Mouse (Mus musculus) heart, adult 2 months (tissue): ENCODE measurements around the gene C87436. TPM values are rescaled to one million over a fixed set of nuclear protein-coding genes. Genes with fewer than 3 reads are reported as not detected.
A peak's percentile ranks its signal among the peaks of the same experiment; 100 is the strongest.

Experiments used
- DNase-seq, 2 experiments: peaks; one replicate each; pipeline ENCODE4 v3.0.0; 2021
- H3K27ac ChIP-seq: fragments of 200-600 bp; 2 replicates; pipeline ENCODE4 v1.8.1; 2022
- H3K27me3 ChIP-seq: fragments of 200-500 bp; 2 replicates; pipeline ENCODE4 v1.6.1; 2012; ENCODE audit warnings: mild to moderate bottlenecking, low read length, inconsistent platforms, mixed read lengths; ENCODE audit not compliant: control insufficient read depth, insufficient read depth
- H3K36me3 ChIP-seq: fragments of 200-500 bp; 2 replicates; pipeline ENCODE4 v1.6.1; 2012; ENCODE audit warnings: low read length, inconsistent platforms; ENCODE audit not compliant: control insufficient read depth, insufficient read depth
- H3K4me1 ChIP-seq: fragments of 200-500 bp; 2 replicates; pipeline ENCODE4 v1.6.1; 2011; ENCODE audit warnings: low read length; ENCODE audit not compliant: control insufficient read depth, insufficient read depth
- H3K4me3 ChIP-seq: fragments of 200-600 bp; 2 replicates; pipeline ENCODE4 v1.8.1; 2022
- H3K79me2 ChIP-seq: fragments of 200-500 bp; replicated peaks from 2 replicates; pipeline ENCODE4 v1.6.1; 2012; ENCODE audit warnings: mild to moderate bottlenecking, inconsistent platforms, low read length, moderate library complexity, mixed read lengths; ENCODE audit not compliant: control insufficient read depth, insufficient read depth
- H3K9ac ChIP-seq: fragments of 200-500 bp; 2 replicates; pipeline ENCODE4 v1.6.1; 2012; ENCODE audit warnings: low read depth, mild to moderate bottlenecking, control low read depth, inconsistent platforms, low read length, mixed read lengths
- CTCF ChIP-seq: fragments of 200-600 bp; IDR thresholded peaks from 2 replicates; pipeline ENCODE4 v1.8.1; 2022; ENCODE audit warnings: antibody characterized with exemption, mild to moderate bottlenecking, moderate library complexity
- EP300 ChIP-seq: fragments of 200-500 bp; IDR thresholded peaks from 2 replicates; pipeline ENCODE4 v1.6.1; 2011; ENCODE audit warnings: low read depth, low read length, control low read depth; ENCODE audit not compliant: insufficient read depth
- POLR2A ChIP-seq: fragments of 200-500 bp; IDR thresholded peaks from 2 replicates; pipeline ENCODE4 v1.6.1; 2011; ENCODE audit warnings: mild to moderate bottlenecking, low read depth, low read length, control low read depth; ENCODE audit not compliant: insufficient read depth
- WGBS: fragments of 180-500 bp; shearing (Covaris S2); methylation state at CpG from one replicate; pipeline ENCODE4 v1.1.7; 2018; 5-methylcytosine and 5-hydroxymethylcytosine counted together
- intact Hi-C: fragments of 180-260 bp; cut with DNase I; formaldehyde crosslinking; loops from one replicate; pipeline ENCODE4 v1.15.1; 2025
- polyA plus RNA-seq: library from polyadenylated mRNA; depleted of rRNA; stranded (reverse); fragments of >200 nt; gene quantifications from 2 replicates; pipeline ENCODE4 v1.2.3, GENCODE M21; 2012; rRNA removed
- total RNA-seq, 2 experiments: library from RNA; stranded (reverse); gene quantifications; 2 replicates each; pipeline ENCODE4 v1.2.3; 2021

Gene C87436
- total and polyA plus RNA-seq, 3 experiments = 8.6 to 11.0 (median 8.9) TPM

GRCm38 (mm10) chr6:86509866-86510200 is 71.7 kb downstream of the C87436 start:
- DNase-seq = no peak

GRCm38 (mm10) chr6:86510979-86511378 is 72.8 kb downstream of the C87436 start:
- H3K4me1 ChIP-seq = no peaks in the 10 kb centered on the region
- H3K79me2 ChIP-seq = no peaks in the 10 kb centered on the region
- no peaks in the 10 kb centered on the region for H3K27me3 ChIP-seq
- intact Hi-C loops = no loop called here
- no peak overlapping the region for H3K9ac ChIP-seq
- WGBS = 64% methylated on average over 4 of the region's 4 CpGs
- TF ChIP-seq EP300 = no peak
- no peak for TF ChIP-seq CTCF
- no peak overlapping the region for H3K4me3 ChIP-seq
- no peak for DNase-seq
- H3K36me3 ChIP-seq = no peaks in the 10 kb centered on the region
- H3K27ac ChIP-seq = no peak overlapping the region

More at GRCm38 (mm10) chr6:86509866-86510200, 71.7 kb downstream of the C87436 start:
- H3K4me3 ChIP-seq = no peak overlapping the region
- no peaks in the 10 kb centered on the region for H3K27me3 ChIP-seq
- intact Hi-C loops = no loop called here
- no peak overlapping the region for H3K9ac ChIP-seq
- H3K4me1 ChIP-seq = no peaks in the 10 kb centered on the region
- H3K27ac ChIP-seq = no peak overlapping the region
- no peaks in the 10 kb centered on the region for H3K36me3 ChIP-seq
- no peaks in the 10 kb centered on the region for H3K79me2 ChIP-seq
- no peak for TF ChIP-seq CTCF
- no peak for TF ChIP-seq EP300
- no peak for TF ChIP-seq POLR2A
- WGBS = 30% methylated on average over 3 of the region's 3 CpGs

GRCm38 (mm10) chr6:86513296-86513695 is 75.1 kb downstream of the C87436 start:
- DNase-seq = no peak
- intact Hi-C loops = no loop called here
- TF ChIP-seq CTCF (no peak), EP300 (no peak), POLR2A (no peak)
- Histone ChIP-seq H3K36me3 (no peaks in the 10 kb centered on the region), H3K4me1 (no peaks in the 10 kb centered on the region), H3K27ac (no peak overlapping the region), H3K9ac (no peak overlapping the region), H3K79me2 (no peaks in the 10 kb centered on the region), H3K27me3 (no peaks in the 10 kb centered on the region), H3K4me3 (no peak overlapping the region)
- 80% methylated on average over 4 of the region's 4 CpGs for WGBS

GRCm38 (mm10) chr6:86516021-86516420 is 77.8 kb downstream of the C87436 start:
- intact Hi-C loops = no loop called here
- DNase-seq = peak; percentile 42 to 58
- WGBS = 50% methylated on average over 1 of the region's 1 CpGs
- Histone ChIP-seq H3K27me3 (no peaks in the 10 kb centered on the region), H3K79me2 (no peaks in the 10 kb centered on the region), H3K4me1 (no peaks in the 10 kb centered on the region), H3K27ac (peak overlapping the region; percentile 96), H3K4me3 (peak overlapping the region; percentile 53), H3K9ac (peak overlapping the region; percentile 82), H3K36me3 (no peaks in the 10 kb centered on the region)
- TF ChIP-seq POLR2A = peak; percentile 83
- no peak for TF ChIP-seq CTCF
- 0 out of 2 replicates have a peak, but pooled peaks have one; percentile 44 for TF ChIP-seq EP300

GRCm38 (mm10) chr6:86519767-86520345 is 81.7 kb downstream of the C87436 start:
- TF ChIP-seq POLR2A (no peak), EP300 (no peak)
- intact Hi-C loops = no loop called here
- H3K27me3 ChIP-seq = no peaks in the 10 kb centered on the region
- DNase-seq = no peak
- H3K9ac ChIP-seq = no peak overlapping the region
- peaks cover 4% of the 10 kb centered on the region for H3K4me1 ChIP-seq
- peaks cover 8% of the 10 kb centered on the region for H3K36me3 ChIP-seq
- H3K79me2 ChIP-seq = peaks cover 4% of the 10 kb centered on the region
- H3K4me3 ChIP-seq = no peak overlapping the region
- no peak overlapping the region for H3K27ac ChIP-seq
- WGBS = 69% methylated on average over 3 of the region's 3 CpGs

- H3K27me3 ChIP-seq = no peaks in the 10 kb centered on the region
- no peak overlapping the region for H3K4me3 ChIP-seq
- TF ChIP-seq POLR2A (peak; percentile 32; the same call in 1 of the 2 replicates), CTCF (no peak)
- WGBS = 90% methylated on average over 5 of the region's 5 CpGs
- no peak for DNase-seq
- intact Hi-C loops = no loop called here
- H3K4me1 ChIP-seq = peaks cover 4% of the 10 kb centered on the region
- H3K9ac ChIP-seq = no peak overlapping the region
- H3K79me2 ChIP-seq = peaks cover 9% of the 10 kb centered on the region
- H3K27ac ChIP-seq = no peak overlapping the region
- H3K36me3 ChIP-seq = peaks cover 8% of the 10 kb centered on the region
Measured at GRCm38 (mm10) chr6:86522001-86522911, 84.1 kb downstream of the C87436 start.

Other genes with a start within 250 kb of the C87436 start
- gene Tgfa, start 243.2 kb upstream of the C87436 start, total RNA-seq = 1 to 10 TPM; 1.0 to 1.6 TPM
- gene Tgfa, start 243.2 kb upstream of the C87436 start, polyA plus RNA-seq = 0.80 and 1.0 TPM in 2 replicates
- 10 to 100 TPM; 29.3 TPM for gene Fam136a, start 72.7 kb upstream of the C87436 start, total RNA-seq
- 15.8 and 22.7 TPM in 2 replicates for gene Fam136a, start 72.7 kb upstream of the C87436 start, polyA plus RNA-seq
- gene Snrpg, start 67.1 kb upstream of the C87436 start, total RNA-seq = 10 to 100 TPM; 41.9 to 42.0 TPM
- 22.7 and 32.3 TPM in 2 replicates for gene Snrpg, start 67.1 kb upstream of the C87436 start, polyA plus RNA-seq
- 10 to 100 TPM; 69.6 to 82.5 TPM for gene Pcyox1, start 41.2 kb upstream of the C87436 start, total RNA-seq
- gene Pcyox1, start 41.2 kb upstream of the C87436 start, polyA plus RNA-seq = 30.3 and 55.6 TPM in 2 replicates
- 10 to 100 TPM; 22.4 to 23.7 TPM for gene Tia1, start 34.2 kb upstream of the C87436 start, total RNA-seq
- 13.1 and 27.9 TPM in 2 replicates for gene Tia1, start 34.2 kb upstream of the C87436 start, polyA plus RNA-seq
- gene Gm44790, start 11.7 kb upstream of the C87436 start, total RNA-seq = not detected
- gene Gm44790, start 11.7 kb upstream of the C87436 start, polyA plus RNA-seq = not detected in 2 replicates
- 100 to 1,000 TPM; 155 to 164 TPM for gene Pcbp1, start 87.9 kb downstream of the C87436 start, total RNA-seq
- 72.9 and 85.8 TPM in 2 replicates for gene Pcbp1, start 87.9 kb downstream of the C87436 start, polyA plus RNA-seq
- under 1 TPM in 1 of 2 experiments, not detected in 1; 0.31 TPM for gene Asprv1, start 189.8 kb downstream of the C87436 start, total RNA-seq
- 0.09 and 0.21 TPM in 2 replicates for gene Asprv1, start 189.8 kb downstream of the C87436 start, polyA plus RNA-seq
- 1 to 10 TPM; 6.0 to 6.7 TPM for gene Mxd1, start 230.8 kb downstream of the C87436 start, total RNA-seq
- gene Mxd1, start 230.8 kb downstream of the C87436 start, polyA plus RNA-seq = 4.4 and 6.9 TPM in 2 replicates
- gene Snrnp27, start 246.1 kb downstream of the C87436 start, total RNA-seq = 10 to 100 TPM; 46.6 to 51.7 TPM
- gene Snrnp27, start 246.1 kb downstream of the C87436 start, polyA plus RNA-seq = 13.7 and 16.8 TPM in 2 replicates